Comparison of ENCODE assay signal across 8 mouse cellular contexts in genomic region chr7:119895639-119896512, GRCm38 (mm10). TPM values are rescaled to one million over a fixed set of nuclear protein-coding genes. Genes with fewer than 3 reads are reported as not detected.
DNase-seq lines count a peak whose midpoint lies in the region; ATAC-seq lines count a peak whose summit lies in the region.

Lyrm1 (plus strand) TSS chr7:119895861.
Dcun1d3 (minus strand) TSS chr7:119896298.

- ATAC-seq in embryonic facial prominence, embryonic 14.5 days (ENCODE audit: low read depth) = peak; percentile 98
- ATAC-seq in kidney, embryonic 14.5 days (ENCODE audit: low FRiP score, low TSS enrichment) = peak; percentile 98
- ATAC-seq in limb, embryonic 15.5 days (ENCODE audit: insufficient number of reproducible peaks, low FRiP score, low TSS enrichment, low read depth) = peak; percentile 99

- peak within 1 kb of the TSS; percentile 61 for H3K4me3 ChIP-seq in embryonic facial prominence, embryonic 14.5 days (ENCODE audit: low read depth, low read length)
- peak within 1 kb of the TSS; percentile 79 for H3K4me3 ChIP-seq in kidney, embryonic 14.5 days (ENCODE audit: low read length)
- H3K4me3 ChIP-seq in limb, embryonic 15.5 days = peak within 1 kb of the TSS; percentile 67

- peak within 1 kb of the TSS; percentile 94 for H3K27ac ChIP-seq in embryonic facial prominence, embryonic 14.5 days (replicated peaks; ENCODE audit: low read depth, low read length)
- peak within 1 kb of the TSS; percentile 93 for H3K27ac ChIP-seq in kidney, embryonic 14.5 days (ENCODE audit: low read depth, low read length)
- H3K27ac ChIP-seq in limb, embryonic 15.5 days = peak within 1 kb of the TSS; percentile 98

- H3K9me3 ChIP-seq in embryonic facial prominence, embryonic 14.5 days (ENCODE audit: control insufficient read depth, low read length) = no peaks in the 10 kb centered on the region
- no peaks in the 10 kb centered on the region for H3K9me3 ChIP-seq in kidney, embryonic 14.5 days (ENCODE audit: control insufficient read depth, low read length)
- no peaks in the 10 kb centered on the region for H3K9me3 ChIP-seq in limb, embryonic 15.5 days

- H3K9ac ChIP-seq in embryonic facial prominence, embryonic 14.5 days (ENCODE audit: low read depth, low read length) = peak within 1 kb of the TSS; percentile 80
- H3K9ac ChIP-seq in kidney, embryonic 14.5 days (ENCODE audit: low read depth, low read length) = peak within 1 kb of the TSS; percentile 80
- H3K9ac ChIP-seq in limb, embryonic 15.5 days = peak within 1 kb of the TSS; percentile 69

- H3K36me3 ChIP-seq in embryonic facial prominence, embryonic 14.5 days (ENCODE audit: control insufficient read depth, insufficient read depth, low read length) = no peaks in the 10 kb centered on the region
- H3K36me3 ChIP-seq in kidney, embryonic 14.5 days (ENCODE audit: control insufficient read depth, insufficient read depth, low read length) = no peaks in the 10 kb centered on the region
- no peaks in the 10 kb centered on the region for H3K36me3 ChIP-seq in limb, embryonic 15.5 days

- H3K27me3 ChIP-seq in embryonic facial prominence, embryonic 14.5 days (replicated peaks; ENCODE audit: control insufficient read depth, insufficient read depth, low read length) = no peaks in the 10 kb centered on the region
- no peaks in the 10 kb centered on the region for H3K27me3 ChIP-seq in kidney, embryonic 14.5 days (ENCODE audit: control insufficient read depth, insufficient read depth, low read length)
- H3K27me3 ChIP-seq in limb, embryonic 15.5 days = no peaks in the 10 kb centered on the region

- peak; percentile 93 for DNase-seq in 3T3-L1 (ENCODE audit: low read depth, low spot score)
- DNase-seq in adrenal gland, postnatal 4 days (ENCODE audit: low spot score in 2 of 2) = peak; percentile 91 to 95
- DNase-seq in embryonic facial prominence, embryonic 14.5 days (ENCODE audit: low spot score) = peak; percentile 99
- peak; percentile 96 to 98 for DNase-seq in heart, adult 9 months (ENCODE audit: low spot score in 2 of 2)
- peak; percentile 88 to 92 for DNase-seq in monocyte, adult 2 months (ENCODE audit: low read depth in 1 of 2, low spot score in 2 of 2)
- peak; percentile 95 for DNase-seq in spleen, postnatal 36 days (ENCODE audit: low spot score in 2 of 2)

- H3K4me2 ChIP-seq in embryonic facial prominence, embryonic 14.5 days (ENCODE audit: low read depth, low read length) = peak within 1 kb of the TSS; percentile 85
- peak within 1 kb of the TSS; percentile 75 for H3K4me2 ChIP-seq in kidney, embryonic 14.5 days (replicated peaks; ENCODE audit: low read depth, low read length)
- H3K4me2 ChIP-seq in limb, embryonic 15.5 days = peak within 1 kb of the TSS; percentile 83

- WGBS in embryonic facial prominence, embryonic 14.5 days = under 1% methylated on average over 62 of the region's 63 CpGs
- under 1% methylated on average over 62 of the region's 63 CpGs for WGBS in kidney, embryonic 14.5 days
- under 1% methylated on average over 63 of the region's 63 CpGs for WGBS in limb, embryonic 15.5 days

- H3K4me1 ChIP-seq in embryonic facial prominence, embryonic 14.5 days (ENCODE audit: control insufficient read depth, insufficient read depth, low read length) = peaks cover 20% of the 10 kb centered on the region
- H3K4me1 ChIP-seq in kidney, embryonic 14.5 days (ENCODE audit: control insufficient read depth, insufficient read depth, low read length) = peaks cover 10% of the 10 kb centered on the region; the same call in 1 of the 2 replicates
- H3K4me1 ChIP-seq in limb, embryonic 15.5 days = peaks cover 14% of the 10 kb centered on the region; the same call in 1 of the 2 replicates

RNA-seq across cellular contexts. Expression of gene Lyrm1, which starts in this region (rescaled TPM):
- 1 to 10 TPM; 3.3 to 4.5 TPM for total RNA-seq in adrenal gland, postnatal 4 days (2021)
- polyA plus RNA-seq in embryonic facial prominence, embryonic 14.5 days (2014; fragmentation: Nextera tagmentation; extraction: Ambion mirVana) = 9.9 and 10.6 TPM in 2 replicates
- polyA plus RNA-seq in kidney, embryonic 14.5 days (2014; fragmentation: Nextera tagmentation; extraction: Ambion mirVana) = 8.3 and 8.6 TPM in 2 replicates
- 9.1 and 9.9 TPM in 2 replicates for polyA plus RNA-seq in limb, embryonic 15.5 days (2015; fragmentation: Nextera tagmentation; extraction: Ambion mirVana)

RNA-seq across cellular contexts. Expression of gene Dcun1d3, which starts in this region (rescaled TPM):
- 10 to 100 TPM; 18.3 to 24.4 TPM for total RNA-seq in adrenal gland, postnatal 4 days (2021)
- 7.5 and 7.9 TPM in 2 replicates for polyA plus RNA-seq in embryonic facial prominence, embryonic 14.5 days (2014; fragmentation: Nextera tagmentation; extraction: Ambion mirVana)
- polyA plus RNA-seq in kidney, embryonic 14.5 days (2014; fragmentation: Nextera tagmentation; extraction: Ambion mirVana) = 5.6 and 5.9 TPM in 2 replicates
- 12.9 and 13.9 TPM in 2 replicates for polyA plus RNA-seq in limb, embryonic 15.5 days (2015; fragmentation: Nextera tagmentation; extraction: Ambion mirVana)

Comparison
In these comparisons a context has a peak if more than half of its experiments do, and no peak if none do; other contexts are left out.
1. Peak in every context shown above with its lines: DNase-seq, ATAC-seq, H3K4me3 ChIP-seq and H3K27ac ChIP-seq.